Mouse (Mus musculus): ENCODE measurements around the gene Slco3a1.

GRCm38 (mm10) chr7:74422731-74423130 is 131.8 kb downstream of the Slco3a1 start:
- TF ChIP-seq CTCF (IDR thresholded peaks at IDR 0.05), result no peak
- TF ChIP-seq EP300 (IDR thresholded peaks at IDR 0.05), result no peak

Data from lung, postnatal 0 days (tissue).